Mouse (Mus musculus) olfactory bulb, adult 2 months (tissue): ENCODE measurements around the gene Selplg.

Experiments used
- CTCF ChIP-seq: fragments of 200-500 bp; IDR thresholded peaks from 2 replicates; pipeline ENCODE4 v1.5.1; 2012; ENCODE audit warnings: low read depth, mild to moderate bottlenecking, low read length, moderate library complexity; ENCODE audit not compliant: insufficient read depth
- POLR2A ChIP-seq: fragments of 200-500 bp; IDR thresholded peaks from 2 replicates; pipeline ENCODE4 v1.6.1; 2012; ENCODE audit warnings: mild to moderate bottlenecking, low read depth, low read length, moderate library complexity; ENCODE audit not compliant: insufficient read depth

DNA sequence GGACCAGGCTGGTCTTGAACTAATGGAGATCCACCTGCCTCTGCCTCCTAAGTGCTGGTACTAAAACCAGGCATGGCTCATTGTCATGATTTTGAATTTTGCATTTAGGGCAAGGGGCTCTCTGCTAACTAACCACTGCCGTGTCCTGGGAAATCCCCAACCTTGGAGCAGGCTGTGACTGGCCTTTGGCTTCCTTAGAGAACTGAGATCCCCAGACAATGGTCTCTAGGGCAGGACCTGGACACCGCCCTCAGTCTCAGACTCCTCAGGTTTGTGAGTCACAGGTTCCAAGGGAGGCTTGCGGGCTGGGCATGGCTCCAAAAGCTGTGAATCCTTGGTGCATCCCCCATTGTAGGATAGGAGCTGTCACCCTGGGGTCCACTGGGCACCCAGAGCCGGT, 5.8 kb downstream of the Selplg start:
- TF ChIP-seq CTCF = no peak
- no peak for TF ChIP-seq POLR2A
